Mouse (Mus musculus) forebrain, postnatal 0 days (tissue): ENCODE measurements around the gene Syce2. TPM values are rescaled to one million over a fixed set of nuclear protein-coding genes. Genes with fewer than 3 reads are reported as not detected.
"Not testable (repeated sequence)": the region's sequence is repeated elsewhere in the genome, so short reads cannot be mapped to it uniquely, and the experiment has no call there.

Experiments
- ATAC-seq: fragments of 200-750 bp; cut with Nextera tagmentation; 2 replicates; pipeline ENCODE4 v1.8.0; 2017; ENCODE audit warnings: mild to moderate bottlenecking, moderate library complexity
- DNase-seq: peaks from one replicate; pipeline ENCODE4 v3.0.0-alpha.2; 2015
- H3K27ac ChIP-seq: fragments of 300-500 bp; sonication (generic); 2 replicates; pipeline ENCODE4 v1.5.1; 2014; ENCODE audit warnings: low read depth, mild to moderate bottlenecking, antibody characterized with exemption, low read length, moderate library complexity, mixed read lengths
- H3K27me3 ChIP-seq: fragments of 300-500 bp; sonication (generic); 2 replicates; pipeline ENCODE4 v1.6.1; 2014; ENCODE audit warnings: mild to moderate bottlenecking, low read length, mixed read lengths; ENCODE audit not compliant: insufficient read depth
- H3K36me3 ChIP-seq: fragments of 300-500 bp; sonication (generic); 2 replicates; pipeline ENCODE4 v1.6.1; 2014; ENCODE audit warnings: mild to moderate bottlenecking, moderate library complexity; ENCODE audit not compliant: insufficient read depth
- H3K4me1 ChIP-seq: fragments of 300-500 bp; sonication (generic); 2 replicates; pipeline ENCODE4 v1.6.1; 2014; ENCODE audit warnings: antibody characterized with exemption; ENCODE audit not compliant: insufficient read depth
- H3K4me2 ChIP-seq: fragments of 300-500 bp; sonication (generic); 2 replicates; pipeline ENCODE4 v1.6.1; 2014; ENCODE audit warnings: low read depth, mild to moderate bottlenecking, moderate library complexity
- H3K4me3 ChIP-seq: fragments of 300-500 bp; sonication (generic); 2 replicates; pipeline ENCODE4 v1.5.1; 2014; ENCODE audit warnings: low read depth, low read length, mixed read lengths
- H3K9ac ChIP-seq: fragments of 300-500 bp; sonication (generic); 2 replicates; pipeline ENCODE4 v1.6.1; 2014; ENCODE audit warnings: mild to moderate bottlenecking
- H3K9me3 ChIP-seq: fragments of 300-500 bp; sonication (generic); 2 replicates; pipeline ENCODE4 v1.6.1; 2016; ENCODE audit warnings: low read length
- CTCF ChIP-seq: sonication (generic); IDR thresholded peaks from 2 replicates; pipeline ENCODE4 v1.5.1; 2016; ENCODE audit warnings: antibody characterized with exemption, control low read depth, low read depth
- WGBS: fragments of 180-500 bp; shearing (Covaris S2); extraction: QIAGEN DNeasy Blood & Tissue Kit; methylation state at CpG from one replicate; pipeline ENCODE4 v1.1.7; 2014; 5-methylcytosine and 5-hydroxymethylcytosine counted together
- polyA plus RNA-seq: library from polyadenylated mRNA; unstranded; fragments of >200 nt; fragmentation: Nextera tagmentation; extraction: Ambion mirVana; gene quantifications from 2 replicates; pipeline ENCODE4 v1.2.1, GENCODE M21; 2015
- total RNA-seq: library from RNA; depleted of rRNA; stranded (reverse); fragments of >200 nt; gene quantifications from 2 replicates; pipeline ENCODE4 v1.2.3, GENCODE M21; 2014; rRNA removed

The Syce2 gene
- total RNA-seq (27.5 and 32.2 TPM in 2 replicates), polyA plus RNA-seq (77.9 and 78.2 TPM in 2 replicates)

DNA sequence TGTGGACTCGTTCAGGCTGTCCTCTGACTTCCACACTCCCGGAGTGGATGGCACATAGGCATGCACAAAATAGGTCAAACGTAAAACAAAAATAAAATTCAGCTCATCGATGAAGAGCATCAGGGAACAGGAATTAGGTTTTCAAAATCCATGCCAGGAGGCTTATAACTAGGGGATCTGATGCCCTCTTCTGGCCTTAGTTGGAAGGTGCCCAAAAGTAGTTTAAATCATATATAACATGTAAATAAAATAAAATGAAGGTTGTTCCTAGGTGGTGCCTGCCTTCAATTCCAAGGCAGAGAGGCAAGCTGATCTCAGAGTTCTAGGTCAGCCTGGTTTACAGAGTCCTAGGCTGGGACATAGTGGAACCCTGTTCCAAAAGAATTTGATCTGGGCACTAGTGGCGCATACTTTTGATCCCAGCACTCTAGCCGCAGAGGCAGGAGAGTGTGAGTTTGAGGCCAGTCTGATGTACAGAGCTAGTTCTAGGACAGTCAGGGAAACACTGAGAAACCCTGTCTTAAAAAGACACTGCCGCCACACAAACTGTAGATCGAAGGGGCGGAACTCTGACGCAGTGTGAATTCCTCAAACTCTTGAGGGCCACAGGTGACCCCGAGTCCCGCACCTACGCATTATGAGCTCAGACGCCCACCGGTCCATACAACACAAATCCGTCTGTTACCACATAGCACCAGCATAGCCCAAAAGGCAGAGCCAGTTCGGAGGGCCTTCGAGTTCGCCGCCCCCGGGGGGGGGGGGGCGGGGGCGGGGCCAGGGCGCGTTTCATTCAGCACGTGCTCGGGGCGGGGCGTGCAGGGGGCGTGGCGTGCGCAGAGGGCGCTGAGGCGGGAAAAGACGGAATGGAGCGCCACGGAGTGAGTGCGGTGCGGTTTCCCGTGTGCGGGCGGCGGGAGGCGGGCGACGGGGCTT lies at the start of gene Syce2:
TSS of gene Syce2 (plus strand) at position 736 of the 933 bp plus-strand sequence.
- Histone ChIP-seq H3K4me3 (peak within 1 kb of the TSS; percentile 49), H3K27me3 (no peaks in the 10 kb centered on the region), H3K27ac (no peak within 1 kb of the TSS), H3K4me2 (peak within 1 kb of the TSS; percentile 87), H3K4me1 (0 out of 2 replicates have a peak, but pooled peaks cover 4% of the 10 kb centered on the region), H3K9ac (peak within 1 kb of the TSS; percentile 53), H3K36me3 (peaks cover 35% of the 10 kb centered on the region), H3K9me3 (no peaks in the 10 kb centered on the region)
- ATAC-seq (peak; percentile 89), DNase-seq (peak; percentile 78)
- TF ChIP-seq CTCF, result peak; percentile 40; the same call in 1 of the 2 replicates
- WGBS, result 18% methylated on average over 42 of the region's 46 CpGs

DNA sequence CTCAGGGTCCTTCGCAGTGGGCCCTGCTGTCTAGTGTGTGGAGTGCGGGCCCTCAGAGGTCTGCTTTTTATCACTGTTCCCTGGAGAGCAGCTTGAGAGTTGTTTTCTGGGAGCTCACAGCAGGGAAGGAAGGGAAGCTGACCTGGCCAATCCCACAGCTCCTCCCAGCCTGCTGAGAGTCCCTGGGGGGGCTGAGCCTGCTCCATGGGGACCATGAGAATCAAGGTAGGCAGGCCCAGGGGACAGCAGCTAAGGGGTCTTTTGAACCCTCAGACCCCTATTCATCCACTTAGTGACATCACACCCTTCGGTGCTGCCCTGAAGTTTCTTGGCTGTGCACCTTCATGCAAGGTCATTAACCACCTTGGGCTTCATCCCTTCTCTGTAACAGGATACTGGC lies 49.2 kb upstream of the Syce2 start, which contains the start of gene Dand5:
TSS of gene Dand5 (minus strand) at position 101 of the 400 bp plus-strand sequence.
- H3K36me3 ChIP-seq, result no peaks in the 10 kb centered on the region
- no peaks in the 10 kb centered on the region for H3K9me3 ChIP-seq
- H3K4me1 ChIP-seq, result no peaks in the 10 kb centered on the region
- H3K4me2 ChIP-seq, result peak within 1 kb of the TSS; percentile 49
- DNase-seq (no peak), ATAC-seq (no peak)
- 33% methylated on average over 3 of the region's 3 CpGs for WGBS
- no peak within 1 kb of the TSS for H3K27ac ChIP-seq
- H3K4me3 ChIP-seq, result peak within 1 kb of the TSS; percentile 31
- H3K27me3 ChIP-seq, result no peaks in the 10 kb centered on the region
- peak within 1 kb of the TSS; percentile 0; the same call in 1 of the 2 replicates for H3K9ac ChIP-seq
- TF ChIP-seq CTCF, result no peak

DNA sequence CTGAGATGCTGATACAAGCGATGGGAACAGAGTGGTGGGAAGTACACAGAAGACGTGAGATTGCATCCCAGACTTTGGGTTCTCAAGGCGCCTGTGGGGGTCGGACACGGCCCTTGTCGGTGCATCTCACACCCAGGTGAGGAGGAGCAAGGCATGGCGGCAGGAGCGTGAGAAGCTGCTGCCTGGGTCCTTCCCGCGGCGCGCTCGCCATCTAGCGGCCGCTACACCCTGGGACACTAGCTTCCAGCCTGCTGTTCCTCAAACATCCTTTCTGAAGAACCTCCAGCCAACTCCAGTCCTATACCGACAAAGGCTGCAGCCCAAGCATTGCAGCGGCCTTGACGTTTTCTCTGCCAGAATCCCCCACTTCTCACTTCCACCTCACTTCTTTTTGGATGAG lies 48.3 kb upstream of the Syce2 start:
- peak overlapping the region; percentile 0; the same call in 1 of the 2 replicates for H3K9ac ChIP-seq
- TF ChIP-seq CTCF, result peak; percentile 93
- peak overlapping the region; percentile 49 for H3K4me2 ChIP-seq
- no peaks in the 10 kb centered on the region for H3K27me3 ChIP-seq
- H3K4me3 ChIP-seq, result peak overlapping the region; percentile 31
- no peaks in the 10 kb centered on the region for H3K36me3 ChIP-seq
- no peaks in the 10 kb centered on the region for H3K4me1 ChIP-seq
- no peak overlapping the region for H3K27ac ChIP-seq
- peak; percentile 87 for DNase-seq
- ATAC-seq, result peak; percentile 95
- WGBS, result 1% methylated on average over 18 of the region's 18 CpGs
- no peaks in the 10 kb centered on the region for H3K9me3 ChIP-seq

DNA sequence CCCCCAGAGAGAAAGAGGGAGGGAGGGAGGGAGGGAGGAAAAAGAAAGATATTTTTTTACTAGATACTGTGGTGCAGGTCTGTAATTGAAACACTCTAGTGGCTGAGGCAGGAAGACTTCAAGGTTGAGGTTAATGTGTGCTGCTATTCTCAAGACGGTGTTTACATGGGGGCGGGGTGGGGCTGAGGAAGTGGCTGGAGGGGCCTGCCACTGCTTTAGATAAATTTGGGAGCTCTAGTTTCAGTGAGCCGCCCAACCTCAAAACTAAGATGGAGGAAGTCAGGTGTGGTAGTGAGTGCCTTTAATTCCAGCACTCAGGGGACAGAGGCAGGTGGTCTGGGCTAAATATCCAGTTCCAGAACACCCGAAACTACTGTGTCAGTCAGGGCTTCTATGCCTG lies 46.3 kb upstream of the Syce2 start:
- H3K9ac ChIP-seq, result no peak overlapping the region
- H3K4me3 ChIP-seq, result no peak overlapping the region
- H3K4me2 ChIP-seq, result no peak overlapping the region
- WGBS, result 74% methylated on average over 4 of the region's 4 CpGs
- TF ChIP-seq CTCF, result no peak
- ATAC-seq, result no peak
- H3K36me3 ChIP-seq, result no peaks in the 10 kb centered on the region
- no peak for DNase-seq
- no peak overlapping the region for H3K27ac ChIP-seq
- H3K9me3 ChIP-seq, result no peaks in the 10 kb centered on the region
- no peaks in the 10 kb centered on the region for H3K27me3 ChIP-seq
- H3K4me1 ChIP-seq, result no peaks in the 10 kb centered on the region

DNA sequence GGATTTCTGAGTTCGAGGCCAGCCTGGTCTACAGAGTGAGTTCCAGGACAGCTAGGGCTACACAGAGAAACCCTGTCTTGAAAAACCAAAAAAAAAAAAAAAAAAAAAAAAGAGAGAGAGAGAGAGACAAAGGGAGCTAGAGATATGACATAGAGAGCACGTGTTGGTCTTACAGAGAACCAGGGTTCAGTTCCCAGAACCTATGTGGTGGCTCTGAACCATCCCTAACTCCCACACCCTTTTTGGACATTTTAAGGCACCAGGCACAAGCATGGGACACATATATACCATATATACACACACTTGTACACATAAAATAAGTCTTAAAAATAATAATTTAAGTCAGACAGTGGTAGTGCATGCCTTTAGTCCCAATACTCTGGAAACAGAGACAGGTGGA lies 45.4 kb upstream of the Syce2 start:
- not testable (repeated sequence) for H3K36me3 ChIP-seq, DNase-seq, H3K27me3 ChIP-seq, H3K9me3 ChIP-seq, H3K27ac ChIP-seq, H3K9ac ChIP-seq, H3K4me2 ChIP-seq, ATAC-seq, H3K4me1 ChIP-seq, H3K4me3 ChIP-seq
- WGBS, result 87% methylated on average over 2 of the region's 2 CpGs

GRCm38 (mm10) chr8:84831490-84831889 lies 40.4 kb upstream of the Syce2 start, which contains the start of gene Gadd45gip1:
Gene Gadd45gip1, plus strand, starts transcription at chr8:84831522.
- no peaks in the 10 kb centered on the region for H3K27me3 ChIP-seq
- no peak for ATAC-seq
- peak within 1 kb of the TSS; percentile 95 for H3K9ac ChIP-seq
- peak within 1 kb of the TSS; percentile 66 for H3K4me2 ChIP-seq
- DNase-seq, result no peak
- TF ChIP-seq CTCF, result no peak
- H3K4me1 ChIP-seq, result peaks cover 14% of the 10 kb centered on the region
- H3K4me3 ChIP-seq, result peak within 1 kb of the TSS; percentile 97
- WGBS, result 88% methylated on average over 11 of the region's 11 CpGs
- no peaks in the 10 kb centered on the region for H3K9me3 ChIP-seq
- peaks cover 25% of the 10 kb centered on the region for H3K36me3 ChIP-seq
- H3K27ac ChIP-seq, result peak within 1 kb of the TSS; percentile 98
